Mouse (Mus musculus): ENCODE results near the gene Hif1an.

Gene Hif1an

GRCm38 (mm10) chr19:44562652-44563206, at the start of gene Hif1an:
Hif1an (plus strand) TSS chr19:44562850.
- peak; percentile 85 to 93 for DNase-seq

GRCm38 (mm10) chr19:44513054-44513833, 49.4 kb upstream of the Hif1an start:
- no peak for DNase-seq

GRCm38 (mm10) chr19:44513921-44514482, 48.6 kb upstream of the Hif1an start:
- no peak for DNase-seq

GRCm38 (mm10) chr19:44514521-44515451, 47.9 kb upstream of the Hif1an start:
- DNase-seq: no peak

- DNase-seq: no peak
These were observed 46.9 kb upstream of the Hif1an start for GRCm38 (mm10) chr19:44515769-44516168.

- DNase-seq: peak; percentile 44 to 46
These were observed 44.5 kb upstream of the Hif1an start for GRCm38 (mm10) chr19:44517996-44518768.

- no peak for DNase-seq
These were observed 43.5 kb upstream of the Hif1an start for GRCm38 (mm10) chr19:44519152-44519551.

- DNase-seq: no peak
These were observed 37.0 kb upstream of the Hif1an start for GRCm38 (mm10) chr19:44525551-44526205.

GRCm38 (mm10) chr19:44530018-44530417, 32.6 kb upstream of the Hif1an start:
- no peak for DNase-seq

- DNase-seq: no peak
These were observed 27.3 kb upstream of the Hif1an start for GRCm38 (mm10) chr19:44535376-44535775.

GRCm38 (mm10) chr19:44537416-44537815, 25.2 kb upstream of the Hif1an start:
- DNase-seq: no peak

- no peak for DNase-seq
These were observed 19.9 kb upstream of the Hif1an start for GRCm38 (mm10) chr19:44542694-44543178.

GRCm38 (mm10) chr19:44544372-44544771, 18.3 kb upstream of the Hif1an start:
- no peak for DNase-seq

- DNase-seq: peak in 1 of 2 experiments; percentile 31
These were observed 17.9 kb upstream of the Hif1an start for GRCm38 (mm10) chr19:44544775-44545174.

GRCm38 (mm10) chr19:44545321-44546041, 17.2 kb upstream of the Hif1an start, which contains the start of gene Sec31b:
Sec31b (minus strand) TSS chr19:44545864.
- DNase-seq: no peak

- no peak for DNase-seq
These were observed 9.9 kb upstream of the Hif1an start, which contains the start of gene Gm20538 for GRCm38 (mm10) chr19:44552731-44553130. Gm20538 (minus strand) TSS chr19:44552831.

- DNase-seq: no peak
These were observed 9.4 kb upstream of the Hif1an start for GRCm38 (mm10) chr19:44553286-44553685.

- no peak for DNase-seq
These were observed 8.2 kb upstream of the Hif1an start for GRCm38 (mm10) chr19:44554490-44554860.

- DNase-seq: peak; percentile 84 to 85
These were observed 7.6 kb upstream of the Hif1an start, which contains the start of gene Ndufb8 for GRCm38 (mm10) chr19:44554861-44555590. Ndufb8 (minus strand) TSS chr19:44555440.

GRCm38 (mm10) chr19:44564006-44564405, 1.4 kb downstream of the Hif1an start:
- no peak for DNase-seq

Measured in thymus, adult 18-20 months (tissue).